Mouse (Mus musculus): ENCODE measurements at regions not wholly inside any gene's neighbourhood (a gene's known extent, or its start where the extent isn't known, plus 50 kb on each side); places are given as distances from the start of the nearest gene placed in this dataset.
A peak's percentile ranks its signal among the peaks of the same experiment; 100 is the strongest.

- no peak for DNase-seq
These were observed 522.2 kb upstream of the Slc5a7 start for GRCm38 (mm10) chr17:54821059-54821458.

- DNase-seq: peak; percentile 52 to 55
These were observed 554.8 kb upstream of the Slc5a7 start for GRCm38 (mm10) chr17:54853631-54854030.

GRCm38 (mm10) chr17:54896198-54896597, 549.0 kb upstream of the St6gal2 start:
- no peak for DNase-seq

GRCm38 (mm10) chr17:54929181-54929715, 515.9 kb upstream of the St6gal2 start:
- DNase-seq: no peak

GRCm38 (mm10) chr17:54943380-54944047, 501.7 kb upstream of the St6gal2 start:
- peak in 1 of 2 experiments; percentile 10 for DNase-seq

- DNase-seq: peak in 1 of 2 experiments; percentile 13
These were observed 500.8 kb upstream of the St6gal2 start for GRCm38 (mm10) chr17:54944288-54944931.

Data from adrenal gland, postnatal 36 days (tissue).